Mouse (Mus musculus): ENCODE data around the gene Alox12.

GRCm38 (mm10) chr11:70233016-70233415, 22.1 kb downstream of the Alox12 start:
- TF ChIP-seq CTCF (IDR thresholded peaks at IDR 0.05; ENCODE audit: low read depth) = no peak
- TF ChIP-seq EP300 (IDR thresholded peaks at IDR 0.05; ENCODE audit: low read depth) = no peak

Measured in heart, postnatal 0 days (tissue).